Mouse (Mus musculus) bone marrow macrophage, adult 2 months (primary cell): ENCODE results near the gene Areg.

Experiments
- CTCF ChIP-seq: IDR thresholded peaks from 2 replicates; pipeline ENCODE4 v1.5.1; 2012; ENCODE audit warnings: low read depth, mild to moderate bottlenecking, low read length, moderate library complexity
- POLR2A ChIP-seq: IDR thresholded peaks from 2 replicates; pipeline ENCODE4 v1.6.1; 2012; ENCODE audit warnings: mild to moderate bottlenecking, low read depth, low read length, borderline replicate concordance

GRCm38 (mm10) chr5:91124140-91124539, 15.3 kb upstream of the Areg start:
- TF ChIP-seq CTCF (no peak), POLR2A (no peak)
